Mouse (Mus musculus): ENCODE measurements around the gene Atp2b4.
A peak's percentile ranks its signal among the peaks of the same experiment; 100 is the strongest.

The Atp2b4 gene

DNA sequence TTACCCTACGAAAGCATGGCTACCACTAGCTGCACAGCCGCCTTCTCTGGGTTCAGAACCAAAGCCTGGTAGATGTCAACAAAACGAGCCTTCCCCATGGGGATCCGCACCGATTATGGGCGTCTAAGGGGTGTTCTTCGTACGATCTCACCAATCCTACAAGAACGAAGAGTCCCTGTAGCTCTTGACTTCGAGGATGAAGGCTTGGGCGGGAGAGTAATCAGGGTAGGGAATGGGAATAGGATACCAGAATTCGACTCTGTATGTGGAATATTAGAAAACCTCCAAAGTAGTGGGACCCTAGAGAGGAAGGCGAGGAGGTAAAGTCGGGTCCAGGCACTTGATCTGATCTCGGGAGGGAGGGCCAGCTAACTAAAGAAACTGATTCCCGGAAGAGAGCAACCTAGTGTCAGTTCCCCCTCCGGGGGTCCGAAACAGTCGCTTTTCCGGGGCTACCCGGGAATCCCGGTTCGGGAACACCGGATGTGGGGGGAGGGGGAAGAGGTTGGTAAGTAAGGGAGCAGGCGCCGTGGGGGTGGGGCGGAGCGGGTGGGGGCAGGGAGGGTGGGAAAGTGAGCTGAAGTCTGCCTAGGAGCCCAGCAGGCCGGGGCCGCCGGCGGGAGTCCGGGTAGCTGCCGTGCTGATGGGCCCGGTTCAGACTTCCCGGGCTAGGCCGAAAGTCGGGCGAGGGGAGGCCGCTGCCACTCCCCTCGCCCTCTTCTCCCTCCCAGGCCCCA, 140.2 kb downstream of the Atp2b4 start, which contains the start of gene Zbed6:
TSS of gene Zbed6 (minus strand) at position 420 of the 737 bp plus-strand sequence.
- DNase-seq (ENCODE audit: low spot score in 2 of 2): peak; percentile 71 to 76

DNA sequence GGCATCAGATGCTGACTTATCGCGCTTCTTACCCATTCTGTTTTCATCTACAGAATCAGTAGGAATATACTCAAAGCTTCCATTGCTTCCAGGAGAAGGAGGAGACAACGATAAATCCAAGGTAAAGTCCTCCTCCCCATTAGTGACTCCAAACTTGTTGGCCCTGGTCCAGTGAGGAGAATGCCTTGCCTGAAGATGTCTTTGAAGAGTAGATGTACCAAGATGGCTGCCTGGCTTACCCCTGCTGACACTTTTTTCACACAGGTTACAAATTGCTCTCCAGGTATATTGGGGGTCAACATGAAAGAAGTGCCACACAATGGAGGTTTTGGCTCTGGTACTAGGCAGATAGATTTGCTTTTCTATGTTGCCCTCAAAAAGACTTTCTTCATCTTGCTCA, 142.0 kb downstream of the Atp2b4 start:
- DNase-seq (ENCODE audit: low spot score in 2 of 2): no peak

DNA sequence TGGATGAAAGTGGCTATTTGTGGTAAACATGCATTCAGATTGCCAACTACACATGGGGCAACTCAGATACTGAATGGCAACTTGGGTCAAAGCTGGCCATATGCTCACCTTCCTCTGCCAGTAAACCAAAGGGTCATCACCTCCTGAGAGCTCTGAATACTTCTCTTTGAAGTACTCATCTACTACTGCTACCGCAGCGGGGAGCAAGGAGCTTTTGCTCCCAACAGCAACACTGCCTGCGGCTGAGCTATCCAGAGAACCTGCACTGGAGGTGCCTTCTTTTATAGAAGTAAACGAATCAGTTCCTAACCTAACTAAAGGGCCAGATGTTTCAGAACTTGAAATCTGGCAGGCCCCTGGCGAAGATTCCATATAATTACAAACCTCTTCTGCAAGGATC, 144.0 kb downstream of the Atp2b4 start:
- no peak for DNase-seq (ENCODE audit: low spot score in 2 of 2)

DNA sequence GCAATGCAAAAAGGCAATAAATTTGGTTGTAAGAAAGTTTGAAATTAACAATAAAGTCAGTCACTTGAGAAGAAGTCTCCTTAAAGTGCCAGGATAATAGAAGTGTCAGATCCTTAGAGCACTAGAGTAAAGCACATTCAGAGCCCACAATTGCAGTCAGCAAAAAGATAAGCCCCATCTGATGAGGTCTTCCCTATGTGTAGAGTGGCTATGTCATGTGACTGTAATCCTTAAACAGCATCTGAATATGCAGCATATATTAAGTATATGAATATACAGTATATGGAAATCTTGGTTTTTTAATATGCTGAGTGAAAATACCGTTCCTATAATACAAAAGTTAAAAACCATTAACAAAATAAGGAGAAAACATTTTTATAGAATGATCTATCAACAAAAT, 147.8 kb downstream of the Atp2b4 start:
- DNase-seq (ENCODE audit: low spot score in 2 of 2): no peak

DNA sequence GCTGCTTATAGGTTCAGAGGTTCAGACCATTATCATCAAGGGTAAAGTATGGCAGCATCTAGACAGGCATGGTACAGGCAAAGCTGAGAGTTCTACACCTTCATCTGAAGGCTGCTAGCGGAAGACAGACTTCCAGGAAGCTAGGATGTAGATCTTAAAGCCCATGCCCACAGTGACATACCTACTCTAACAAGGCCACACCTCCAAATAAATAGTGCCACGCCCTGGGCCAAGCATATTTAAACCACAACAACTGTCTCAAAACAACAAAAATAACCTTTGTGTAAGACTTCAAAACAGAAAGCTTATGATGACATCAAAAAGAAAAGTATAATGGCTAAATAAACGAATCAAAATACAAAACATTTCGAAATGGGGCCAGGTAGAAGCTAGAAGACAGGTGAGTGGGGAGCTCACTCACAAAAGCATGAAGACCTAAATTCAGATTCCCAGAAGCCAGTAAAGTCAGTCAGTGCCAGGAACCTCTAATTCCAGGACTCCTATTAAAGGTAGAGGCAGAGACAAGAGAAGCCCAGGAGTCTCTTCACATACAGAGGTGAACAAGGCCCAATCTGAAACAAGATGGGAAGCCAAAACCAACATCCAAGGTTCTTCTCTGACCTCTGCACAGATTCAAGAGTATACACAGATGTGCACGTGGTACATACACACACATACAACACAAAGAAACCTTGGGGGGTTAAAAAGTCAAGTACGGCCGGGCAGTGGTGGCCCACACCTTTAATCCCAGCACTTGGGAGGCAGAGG, 150.4 kb downstream of the Atp2b4 start:
- DNase-seq (ENCODE audit: low spot score in 2 of 2): no peak
